Mouse (Mus musculus) megakaryocyte, embryonic 14.5 days (primary cell): ENCODE results near the gene Suco.

Experiments used
- FLI1 ChIP-seq: IDR thresholded peaks from 2 replicates; pipeline ENCODE4 v1.6.1; 2012; ENCODE audit warnings: low read length, inconsistent platforms, mixed read lengths
- GATA1 ChIP-seq: IDR thresholded peaks from 3 replicates; pipeline ENCODE4 v1.6.1; 2012; ENCODE audit warnings: mixed read lengths, low read length, inconsistent platforms, borderline replicate concordance

GRCm38 (mm10) chr1:161868413-161868812 is 8.1 kb downstream of the Suco start:
- TF ChIP-seq GATA1 (no peak), FLI1 (no peak)
